Mouse (Mus musculus) small intestine, adult 2 months (tissue): ENCODE results near the gene Plac1.

Experiments
- CTCF ChIP-seq: fragments of 200-500 bp; IDR thresholded peaks from 2 replicates; pipeline ENCODE4 v1.5.1; 2012; ENCODE audit warnings: low read depth, mild to moderate bottlenecking, control low read depth, inconsistent platforms, low read length, moderate library complexity, mixed read lengths; ENCODE audit not compliant: insufficient replicate concordance, insufficient read length; ENCODE audit errors: extremely low read depth
- POLR2A ChIP-seq: fragments of 200-500 bp; IDR thresholded peaks from 2 replicates; pipeline ENCODE4 v1.6.1; 2012; ENCODE audit warnings: low read depth, mild to moderate bottlenecking, control low read depth, inconsistent platforms, low read length, moderate library complexity

- TF ChIP-seq CTCF (no peak), POLR2A (no peak)
Observed at GRCm38 (mm10) chrX:53212485-53212884, 27.4 kb downstream of the Plac1 start.
